Mouse (Mus musculus) ES-E14 (cell line): Measurements from ENCODE around the gene Dtx4. TPM values are rescaled to one million over a fixed set of nuclear protein-coding genes. Genes with fewer than 3 reads are reported as not detected.

Source experiments
- DNase-seq: peaks from one replicate; pipeline ENCODE4 v3.0.0-alpha.2; 2013; ENCODE audit warnings: low read depth, low spot score
- H3K27ac ChIP-seq: 2 replicates; pipeline ENCODE4 v1.5.1; 2012; ENCODE audit warnings: low read depth, mild to moderate bottlenecking, low read length, moderate library complexity, mixed read lengths; ENCODE audit not compliant: poor library complexity, insufficient read depth, severe bottlenecking
- H3K36me3 ChIP-seq: 2 replicates; pipeline ENCODE4 v1.6.1; 2012; ENCODE audit warnings: mild to moderate bottlenecking, low read length, moderate library complexity, mixed read lengths; ENCODE audit not compliant: control insufficient read depth, poor library complexity, insufficient read depth, severe bottlenecking
- H3K4me1 ChIP-seq, 2 experiments: fragments of 150-350 bp in 1 of 2; sonication (generic) in 1 of 2; 2 replicates each; pipeline ENCODE4 v1.6.1; 2012; ENCODE audit warnings: low read length in 2 of 2, mild to moderate bottlenecking in 1 of 2, mixed read lengths in 1 of 2; ENCODE audit not compliant: control insufficient read depth in 2 of 2, insufficient read depth in 2 of 2, poor library complexity in 1 of 2
- H3K4me3 ChIP-seq, 2 experiments: fragments of 150-350 bp in 1 of 2; sonication (generic) in 1 of 2; 2 replicates each; pipeline ENCODE4 v1.5.1; 2012; ENCODE audit warnings: low read length in 2 of 2, low read depth in 1 of 2, mild to moderate bottlenecking in 1 of 2, mixed read lengths in 1 of 2; ENCODE audit not compliant: insufficient read depth in 1 of 2, poor library complexity in 1 of 2, severe bottlenecking in 1 of 2
- H3K9ac ChIP-seq: 2 replicates; pipeline ENCODE4 v1.6.1; 2012; ENCODE audit warnings: low read depth, mild to moderate bottlenecking, low read length, mixed read lengths; ENCODE audit not compliant: poor library complexity, insufficient read depth, severe bottlenecking
- H3K9me3 ChIP-seq: fragments of 150-350 bp; sonication (generic); 2 replicates; pipeline ENCODE4 v1.6.1; 2012; ENCODE audit warnings: low read depth, mild to moderate bottlenecking, low read length; ENCODE audit not compliant: control insufficient read depth, insufficient read depth
- CHD2 ChIP-seq: IDR thresholded peaks from 2 replicates; pipeline ENCODE4 v1.6.1; 2014; ENCODE audit warnings: mild to moderate bottlenecking, low read depth, low read length, inconsistent platforms
- HCFC1 ChIP-seq: IDR thresholded peaks from 2 replicates; pipeline ENCODE4 v1.6.1; 2012; ENCODE audit warnings: low read length, inconsistent platforms, borderline replicate concordance; ENCODE audit not compliant: insufficient read depth
- MAFK ChIP-seq: IDR thresholded peaks from 2 replicates; pipeline ENCODE4 v1.6.1; 2014; ENCODE audit warnings: mild to moderate bottlenecking, low read depth, low read length, inconsistent platforms; ENCODE audit not compliant: insufficient read depth
- ZC3H11A ChIP-seq: IDR thresholded peaks from 2 replicates; pipeline ENCODE4 v1.6.1; 2012; ENCODE audit warnings: low read depth, mild to moderate bottlenecking, inconsistent platforms, low read length, borderline replicate concordance
- ZNF384 ChIP-seq: IDR thresholded peaks from 2 replicates; pipeline ENCODE4 v1.6.1; 2012; ENCODE audit warnings: low read depth, low read length, inconsistent platforms
- in situ Hi-C, 2 experiments: fragments of 600-800 bp; cut with MboI; formaldehyde crosslinking; loops; one replicate each; pipeline ENCODE4 v1.15.1; 2025; ENCODE audit warnings: low sequenced_read_pairs in 2 of 2, inconsistent platforms in 1 of 2; ENCODE audit not compliant: unreplicated experiment in 2 of 2
- total RNA-seq: library from RNA; depleted of rRNA; stranded (reverse); fragments of 300-350 nt; gene quantifications from 2 replicates; pipeline ENCODE4 v1.2.3, GENCODE M21; 2012

The Dtx4 gene
- total RNA-seq, 1 experiment: 1.4 TPM

GRCm38 (mm10) chr19:12473951-12474350, 27.3 kb downstream of the Dtx4 start:
- TF ChIP-seq HCFC1 (no peak), CHD2 (no peak), ZNF384 (no peak), MAFK (no peak), ZC3H11A (no peak)
- Histone ChIP-seq H3K36me3 (no peaks in the 10 kb centered on the region; the same call in 1 of the 2 replicates), H3K9me3 (no peaks in the 10 kb centered on the region), H3K4me1 (no peaks in the 10 kb centered on the region), H3K9ac (no peak overlapping the region), H3K4me3 (no peak overlapping the region), H3K27ac (no peak overlapping the region)
- DNase-seq: no peak
- in situ Hi-C loops: no loop called here

GRCm38 (mm10) chr19:12473201-12473641, 28.0 kb downstream of the Dtx4 start:
- Histone ChIP-seq H3K36me3 (no peaks in the 10 kb centered on the region), H3K4me1 (no peaks in the 10 kb centered on the region), H3K9me3 (no peaks in the 10 kb centered on the region), H3K9ac (no peak overlapping the region), H3K27ac (no peak overlapping the region), H3K4me3 (no peak overlapping the region)
- DNase-seq: no peak
- TF ChIP-seq MAFK: no peak
- TF ChIP-seq ZNF384: no peak
- TF ChIP-seq HCFC1: no peak
- TF ChIP-seq ZC3H11A: no peak
- no peak for TF ChIP-seq CHD2
- in situ Hi-C loops: no loop called here

GRCm38 (mm10) chr19:12472381-12472976, 28.8 kb downstream of the Dtx4 start:
- no peaks in the 10 kb centered on the region for H3K9me3 ChIP-seq
- H3K9ac ChIP-seq: no peak overlapping the region
- H3K36me3 ChIP-seq: no peaks in the 10 kb centered on the region
- in situ Hi-C loops: no loop called here
- DNase-seq: no peak
- no peak overlapping the region for H3K4me3 ChIP-seq
- no peaks in the 10 kb centered on the region for H3K4me1 ChIP-seq
- no peak overlapping the region for H3K27ac ChIP-seq
- TF ChIP-seq CHD2: no peak

- no peak for DNase-seq
- Histone ChIP-seq H3K27ac (no peak overlapping the region), H3K4me3 (no peak overlapping the region), H3K36me3 (no peaks in the 10 kb centered on the region), H3K9me3 (no peaks in the 10 kb centered on the region), H3K9ac (no peak overlapping the region), H3K4me1 (no peaks in the 10 kb centered on the region)
- TF ChIP-seq ZNF384: no peak
- no peak for TF ChIP-seq ZC3H11A
- no peak for TF ChIP-seq HCFC1
- TF ChIP-seq MAFK: no peak
- TF ChIP-seq CHD2: no peak
- in situ Hi-C loops: no loop called here
These were observed 29.4 kb downstream of the Dtx4 start for GRCm38 (mm10) chr19:12471866-12472265.

- Histone ChIP-seq H3K36me3 (no peaks in the 10 kb centered on the region), H3K4me1 (peaks cover 0 to 3% of the 10 kb centered on the region in 2 experiments; a peak in 1 of 4 replicates), H3K9me3 (no peaks in the 10 kb centered on the region), H3K4me3 (no peak overlapping the region), H3K27ac (no peak overlapping the region), H3K9ac (no peak overlapping the region)
- peak; percentile 61 for DNase-seq
- in situ Hi-C loops: no loop called here
- TF ChIP-seq ZNF384 (no peak), ZC3H11A (peak; percentile 94), HCFC1 (0 out of 2 replicates have a peak, but pooled peaks have one; percentile 37)
These were observed 33.8 kb downstream of the Dtx4 start for GRCm38 (mm10) chr19:12467436-12467835.
